Mouse (Mus musculus): ENCODE results near the gene Lrmda. TPM values are rescaled to one million over a fixed set of nuclear protein-coding genes. Genes with fewer than 3 reads are reported as not detected.
A peak's percentile ranks its signal among the peaks of the same experiment; 100 is the strongest.

Lrmda gene
- polyA plus RNA-seq, 1 experiment from 2014 or later: not detected

DNA sequence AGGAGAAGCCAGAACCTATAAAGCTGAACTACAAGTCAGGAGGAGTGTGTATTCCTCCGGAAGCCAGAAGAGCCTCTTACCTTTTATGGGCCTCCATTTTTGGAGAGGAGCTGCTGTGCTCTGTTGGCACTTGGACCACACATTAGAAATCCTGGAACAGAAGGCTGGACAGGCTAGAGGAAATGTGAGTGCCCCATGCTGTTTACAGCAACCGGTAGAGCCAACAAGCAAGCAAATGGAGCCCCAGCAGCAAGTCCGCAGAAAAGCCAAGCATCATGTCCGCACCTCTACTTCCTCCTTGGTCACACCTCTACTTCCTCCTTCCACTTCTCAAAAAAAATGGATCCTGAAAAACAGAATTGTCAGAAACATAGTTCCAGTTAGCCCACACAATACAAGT lies 1073.8 kb downstream of the Lrmda start:
- Histone ChIP-seq H3K27me3 (ENCODE audit: control insufficient read depth, insufficient read depth, low read length) (no peaks in the 10 kb centered on the region), H3K9ac (ENCODE audit: low read length) (no peak overlapping the region), H3K4me1 (replicated peaks; ENCODE audit: control insufficient read depth, insufficient read depth, low read length) (peaks cover 10% of the 10 kb centered on the region), H3K4me2 (ENCODE audit: low read depth, low read length, severe bottlenecking) (no peak overlapping the region), H3K27ac (ENCODE audit: low read depth, low read length) (no peak overlapping the region), H3K36me3 (ENCODE audit: control insufficient read depth, insufficient read depth, low read length) (no peaks in the 10 kb centered on the region), H3K9me3 (ENCODE audit: control insufficient read depth, low read length) (no peaks in the 10 kb centered on the region), H3K4me3 (ENCODE audit: low read depth, low read length) (no peak overlapping the region)
- 95% methylated on average over 4 of the region's 4 CpGs for WGBS
- DNase-seq (ENCODE audit: low spot score) (no peak), ATAC-seq (replicated peaks; ENCODE audit: low FRiP score) (no peak)

DNA sequence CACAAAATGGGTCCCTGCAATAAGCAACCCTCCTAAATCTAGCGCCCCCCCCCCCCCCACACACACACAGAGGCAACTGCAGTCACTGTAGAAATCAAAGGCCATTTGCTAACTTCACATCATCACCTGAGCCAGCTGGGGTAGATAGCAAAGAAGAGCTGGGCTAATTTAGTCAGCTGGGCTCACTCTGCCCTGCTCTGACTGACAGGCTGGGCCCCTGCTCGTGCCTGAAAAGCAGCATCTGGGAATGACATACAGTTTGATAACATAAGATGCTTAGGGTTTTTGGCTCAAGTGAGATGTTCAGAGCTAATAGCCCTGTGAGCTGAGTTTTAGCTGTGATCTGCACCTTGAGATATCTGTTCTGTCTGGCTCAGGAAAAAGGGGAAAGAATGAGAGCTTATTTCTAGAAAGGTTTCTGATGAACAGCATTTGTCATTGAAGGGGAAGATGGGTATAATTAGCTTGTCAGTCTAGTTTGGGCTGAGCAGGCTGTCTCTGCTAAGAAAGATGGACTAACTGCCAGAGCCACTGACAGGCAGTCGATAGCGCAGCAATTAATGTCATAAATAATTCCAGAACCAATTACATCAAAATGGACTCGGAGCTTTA lies 1075.1 kb downstream of the Lrmda start:
- WGBS: 59% methylated on average over 5 of the region's 5 CpGs
- Histone ChIP-seq H3K4me1 (replicated peaks; ENCODE audit: control insufficient read depth, insufficient read depth, low read length) (peaks cover 10% of the 10 kb centered on the region), H3K27me3 (ENCODE audit: control insufficient read depth, insufficient read depth, low read length) (no peaks in the 10 kb centered on the region), H3K9me3 (ENCODE audit: control insufficient read depth, low read length) (no peaks in the 10 kb centered on the region), H3K36me3 (ENCODE audit: control insufficient read depth, insufficient read depth, low read length) (no peaks in the 10 kb centered on the region), H3K4me3 (ENCODE audit: low read depth, low read length) (no peak overlapping the region), H3K9ac (ENCODE audit: low read length) (no peak overlapping the region), H3K27ac (ENCODE audit: low read depth, low read length) (no peak overlapping the region; the same call in 1 of the 2 replicates), H3K4me2 (ENCODE audit: low read depth, low read length, severe bottlenecking) (no peak overlapping the region)
- DNase-seq (ENCODE audit: low spot score): no peak
- ATAC-seq (replicated peaks; ENCODE audit: low FRiP score): no peak

DNA sequence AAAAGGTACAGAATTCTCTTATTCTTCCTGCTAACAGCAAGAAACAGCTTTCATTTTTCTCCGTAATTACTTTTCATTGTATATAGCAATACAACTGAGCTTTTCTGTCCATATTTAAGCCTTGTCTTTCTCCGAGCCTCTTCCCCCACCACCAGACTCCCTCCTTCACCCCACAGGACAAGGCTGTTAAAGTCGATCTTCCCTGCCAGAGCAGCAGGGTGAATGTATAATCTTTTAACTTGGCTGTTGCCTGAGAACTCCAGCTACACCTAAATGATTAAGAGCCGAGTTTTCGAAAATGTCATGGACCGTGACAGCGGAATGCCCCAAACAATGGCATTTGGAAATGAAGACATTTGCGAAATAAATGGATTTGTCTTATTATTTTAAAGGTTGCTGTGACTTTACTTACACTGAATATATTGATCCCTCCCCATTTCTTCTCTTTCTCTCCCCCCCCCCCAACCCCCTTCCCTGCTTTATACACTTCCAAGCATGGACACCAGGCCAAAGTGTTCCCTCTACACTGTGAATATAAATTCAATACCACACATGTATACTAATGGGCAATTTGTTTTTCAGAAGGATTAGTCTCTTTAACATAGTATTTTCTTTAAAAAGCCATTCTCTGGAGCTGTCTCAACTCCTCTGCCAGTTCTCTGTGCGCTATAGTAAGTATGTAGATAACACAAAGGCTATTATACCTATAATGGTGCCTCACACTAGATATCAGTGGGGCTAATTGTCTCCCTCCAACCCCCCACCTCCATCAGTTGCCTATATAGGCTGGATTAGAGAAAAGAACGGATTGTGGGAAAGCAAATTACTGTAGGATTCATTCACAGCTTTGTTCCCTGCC lies 1075.9 kb downstream of the Lrmda start:
- no peak overlapping the region for H3K4me2 ChIP-seq (ENCODE audit: low read depth, low read length, severe bottlenecking)

DNA sequence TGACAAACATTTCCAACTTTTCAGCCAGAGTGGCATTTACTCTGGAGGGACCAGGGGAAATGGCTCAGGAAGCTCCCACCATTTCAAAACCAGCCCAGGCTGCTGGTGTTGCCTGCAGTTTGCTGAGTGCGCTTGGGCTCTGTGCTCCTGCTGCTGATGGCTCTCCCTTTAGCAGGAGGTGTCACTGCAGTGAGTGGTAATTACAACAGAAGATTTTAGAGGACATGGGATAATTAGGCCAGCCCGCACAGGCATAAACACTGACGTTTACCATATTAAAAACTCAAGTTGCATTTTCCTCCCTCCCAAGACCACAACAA lies 1076.5 kb downstream of the Lrmda start:
- H3K4me1 ChIP-seq (replicated peaks; ENCODE audit: control insufficient read depth, insufficient read depth, low read length): peaks cover 10% of the 10 kb centered on the region
- no peaks in the 10 kb centered on the region for H3K27me3 ChIP-seq (ENCODE audit: control insufficient read depth, insufficient read depth, low read length)
- H3K4me2 ChIP-seq (ENCODE audit: low read depth, low read length, severe bottlenecking): peak overlapping the region; percentile 5; the same call in 1 of the 2 replicates
- ATAC-seq (replicated peaks; ENCODE audit: low FRiP score): peak; percentile 71
- H3K9ac ChIP-seq (ENCODE audit: low read length): no peak overlapping the region
- H3K27ac ChIP-seq (ENCODE audit: low read depth, low read length): peak overlapping the region; percentile 50
- H3K9me3 ChIP-seq (ENCODE audit: control insufficient read depth, low read length): no peaks in the 10 kb centered on the region
- peak; percentile 50 for DNase-seq (ENCODE audit: low spot score)
- no peaks in the 10 kb centered on the region for H3K36me3 ChIP-seq (ENCODE audit: control insufficient read depth, insufficient read depth, low read length)
- H3K4me3 ChIP-seq (ENCODE audit: low read depth, low read length): no peak overlapping the region
- 35% methylated on average over 3 of the region's 3 CpGs for WGBS

More for the DNA sequence above, 1075.9 kb downstream of the Lrmda start:
- Histone ChIP-seq H3K4me1 (replicated peaks; ENCODE audit: control insufficient read depth, insufficient read depth, low read length) (peaks cover 10% of the 10 kb centered on the region), H3K9me3 (ENCODE audit: control insufficient read depth, low read length) (no peaks in the 10 kb centered on the region), H3K4me3 (ENCODE audit: low read depth, low read length) (no peak overlapping the region), H3K27ac (ENCODE audit: low read depth, low read length) (peak overlapping the region; percentile 50; the same call in 1 of the 2 replicates), H3K36me3 (ENCODE audit: control insufficient read depth, insufficient read depth, low read length) (no peaks in the 10 kb centered on the region), H3K9ac (ENCODE audit: low read length) (no peak overlapping the region), H3K27me3 (ENCODE audit: control insufficient read depth, insufficient read depth, low read length) (no peaks in the 10 kb centered on the region)
- DNase-seq (ENCODE audit: low spot score): no peak
- 49% methylated on average over 10 of the region's 10 CpGs for WGBS
- ATAC-seq (replicated peaks; ENCODE audit: low FRiP score): peak; percentile 65

DNA sequence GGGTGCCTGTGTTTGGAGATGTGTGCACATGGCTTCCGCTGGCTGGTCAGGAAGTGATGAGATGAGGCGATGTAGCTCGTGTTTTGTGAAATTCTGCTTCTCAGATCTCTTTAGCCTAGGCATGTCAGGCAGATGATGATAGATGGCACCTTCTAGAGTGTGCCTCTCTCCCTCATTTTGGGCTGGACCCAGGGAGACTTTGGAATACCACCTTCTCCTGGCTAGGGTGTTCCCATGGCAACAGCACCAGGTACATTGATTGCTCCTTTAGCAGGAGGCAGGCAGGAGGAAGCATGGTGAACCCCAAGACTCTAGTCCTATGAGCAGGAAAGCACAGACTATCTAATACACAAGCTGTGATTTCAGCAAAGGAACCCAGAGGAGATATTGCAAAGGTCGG lies 1076.9 kb downstream of the Lrmda start:
- H3K27me3 ChIP-seq (ENCODE audit: control insufficient read depth, insufficient read depth, low read length): no peaks in the 10 kb centered on the region
- no peak for ATAC-seq (replicated peaks; ENCODE audit: low FRiP score)
- WGBS: 58% methylated on average over 4 of the region's 4 CpGs
- peaks cover 10% of the 10 kb centered on the region for H3K4me1 ChIP-seq (replicated peaks; ENCODE audit: control insufficient read depth, insufficient read depth, low read length)
- no peak overlapping the region for H3K9ac ChIP-seq (ENCODE audit: low read length)
- H3K4me2 ChIP-seq (ENCODE audit: low read depth, low read length, severe bottlenecking): no peak overlapping the region; the same call in 1 of the 2 replicates
- no peaks in the 10 kb centered on the region for H3K36me3 ChIP-seq (ENCODE audit: control insufficient read depth, insufficient read depth, low read length)
- H3K27ac ChIP-seq (ENCODE audit: low read depth, low read length): peak overlapping the region; percentile 50
- no peak for DNase-seq (ENCODE audit: low spot score)
- no peaks in the 10 kb centered on the region for H3K9me3 ChIP-seq (ENCODE audit: control insufficient read depth, low read length)
- no peak overlapping the region for H3K4me3 ChIP-seq (ENCODE audit: low read depth, low read length)

Small RNA genes lying within 50 kb of the gene (microRNA-seq; reads per million reads assigned to microRNA genes)
- not detected for gene Gm27532 (ENCODE audit: insufficient number of aligned reads)

Other genes with a start within 250 kb of the Lrmda start
- gene Vdac2, start 194.5 kb upstream of the Lrmda start, polyA plus RNA-seq (2014; fragmentation: Nextera tagmentation; extraction: Ambion mirVana): 254 and 262 TPM in 2 replicates
- gene Comtd1, start 170.7 kb upstream of the Lrmda start, polyA plus RNA-seq (2014; fragmentation: Nextera tagmentation; extraction: Ambion mirVana): 11.9 and 13.7 TPM in 2 replicates
- 6.6 and 6.7 TPM in 2 replicates for gene Zfp503, start 30.1 kb upstream of the Lrmda start, polyA plus RNA-seq (2014; fragmentation: Nextera tagmentation; extraction: Ambion mirVana)